Comparison of ENCODE assay signal across 24 mouse cellular contexts in genomic region chr3:52108027-52108426, GRCm38 (mm10). TPM values are rescaled to one million over a fixed set of nuclear protein-coding genes. Genes with fewer than 3 reads are reported as not detected.
DNase-seq lines count a peak whose midpoint lies in the region; ATAC-seq and TF ChIP-seq lines count a peak whose summit lies in the region.
"Had no signal": no experiment of that assay in that cellular context is flagged by ENCODE, and none has a peak within 500 bp of the region (broad histone marks: within the 10 kb centered on the region; RNA-seq: fewer than 3 reads in every experiment).

No protein-coding gene starts in this region.

- peaks cover 8% of the 10 kb centered on the region; the same call in 1 of the 2 replicates for H3K79me2 ChIP-seq in MEL (ENCODE audit: control insufficient read depth, insufficient read depth, low read length, poor library complexity)

- no peak overlapping the region for H3K9ac ChIP-seq in MEL (ENCODE audit: control insufficient read depth, low read depth, low read length, poor library complexity, severe bottlenecking)
- no peak overlapping the region for H3K9ac ChIP-seq in midbrain, embryonic 15.5 days
- H3K9ac ChIP-seq: embryonic facial prominence, embryonic 13.5 days; embryonic facial prominence, embryonic 15.5 days; forebrain, embryonic 12.5 days had no signal

- DNase-seq in A20 (ENCODE audit: low read depth, low spot score) = peak; percentile 9
- DNase-seq in B cell, adult 2 months = peak; percentile 41 to 48
- DNase-seq in MEL (ENCODE audit: low read depth, low spot score) = peak; percentile 11
- no peak for DNase-seq in gastrocnemius, postnatal 4 days (ENCODE audit: low spot score in 2 of 2)
- no peak for DNase-seq in limb, embryonic 10.5 days (ENCODE audit: low spot score)
- DNase-seq: adrenal gland, adult 2 months; adrenal gland, postnatal 10 days; adrenal gland, postnatal 25 days; cerebellum, adult 11 months; cerebellum, adult 18-20 months; cerebellum, adult 8-10 months; cerebellum, adult 9-11 months; cerebellum, postnatal 14 days; cerebellum, postnatal 36 days; embryo, embryonic 11 days had no signal

- H3K27me3 ChIP-seq in MEL (ENCODE audit: control insufficient read depth in 1 of 2, insufficient read depth in 2 of 2, low read length in 2 of 2) = no peaks in the 10 kb centered on the region
- H3K27me3 ChIP-seq in midbrain, embryonic 15.5 days (replicated peaks) = no peaks in the 10 kb centered on the region
- H3K27me3 ChIP-seq in limb, embryonic 10.5 days (ENCODE audit: low read depth, poor library complexity, severe bottlenecking) = no peaks in the 10 kb centered on the region
- H3K27me3 ChIP-seq: embryonic facial prominence, embryonic 13.5 days; embryonic facial prominence, embryonic 15.5 days; forebrain, embryonic 12.5 days had no signal

- no peaks in the 10 kb centered on the region for H3K9me3 ChIP-seq in MEL (replicated peaks; ENCODE audit: insufficient read depth, low read length)
- H3K9me3 ChIP-seq in midbrain, embryonic 15.5 days = no peaks in the 10 kb centered on the region
- H3K9me3 ChIP-seq in limb, embryonic 10.5 days (replicated peaks) = no peaks in the 10 kb centered on the region
- H3K9me3 ChIP-seq: embryonic facial prominence, embryonic 13.5 days; embryonic facial prominence, embryonic 15.5 days; forebrain, embryonic 12.5 days had no signal

- ATAC-seq in midbrain, embryonic 15.5 days (replicated peaks) = no peak
- ATAC-seq: forebrain, embryonic 14.5 days; forebrain, embryonic 16.5 days had no signal

- no peak overlapping the region for H3K4me2 ChIP-seq in midbrain, embryonic 15.5 days
- H3K4me2 ChIP-seq: embryonic facial prominence, embryonic 13.5 days; embryonic facial prominence, embryonic 15.5 days; forebrain, embryonic 12.5 days had no signal

- no peak for TF ChIP-seq EP300 in MEL (IDR thresholded peaks at IDR 0.05; ENCODE audit: low read depth in 1 of 2, low read length in 2 of 2)

- TF ChIP-seq RAD21 in MEL (IDR thresholded peaks at IDR 0.05; ENCODE audit: low read depth, low read length) = no peak

- H3K4me1 ChIP-seq in MEL (ENCODE audit: control insufficient read depth in 1 of 2, insufficient read depth in 2 of 2, low read length in 2 of 2) = no peaks in the 10 kb centered on the region
- H3K4me1 ChIP-seq in midbrain, embryonic 15.5 days = no peaks in the 10 kb centered on the region; the same call in 1 of the 2 replicates
- peaks cover 18% of the 10 kb centered on the region for H3K4me1 ChIP-seq in limb, embryonic 10.5 days
- H3K4me1 ChIP-seq: embryonic facial prominence, embryonic 13.5 days; embryonic facial prominence, embryonic 15.5 days had no signal

- no peak for TF ChIP-seq POLR2A in MEL (IDR thresholded peaks at IDR 0.05; ENCODE audit: control insufficient read depth in 1 of 2, insufficient read depth in 1 of 2, low read depth in 1 of 2, low read length in 2 of 2, poor library complexity in 1 of 2)

- no peak for TF ChIP-seq CTCF in MEL (IDR thresholded peaks at IDR 0.05 in 2 of 3, conservative IDR thresholded peaks at IDR 0.05 in 1 of 3; ENCODE audit: control insufficient read depth in 1 of 3, insufficient read depth in 1 of 3, low read depth in 2 of 3, low read length in 3 of 3, poor library complexity in 1 of 3, severe bottlenecking in 1 of 3)

- no peak overlapping the region for H3K4me3 ChIP-seq in MEL (ENCODE audit: control insufficient read depth in 1 of 2, insufficient read depth in 1 of 2, low read depth in 2 of 2, low read length in 2 of 2)
- no peak overlapping the region for H3K4me3 ChIP-seq in midbrain, embryonic 15.5 days
- H3K4me3 ChIP-seq in limb, embryonic 10.5 days = no peak overlapping the region
- H3K4me3 ChIP-seq: embryonic facial prominence, embryonic 13.5 days; embryonic facial prominence, embryonic 15.5 days; erythroblast, embryonic 14.5 days; forebrain, embryonic 10.5 days; forebrain, embryonic 12.5 days had no signal

- no peaks in the 10 kb centered on the region for H3K36me3 ChIP-seq in MEL (ENCODE audit: control insufficient read depth in 1 of 2, insufficient read depth in 2 of 2, low read length in 2 of 2)
- H3K36me3 ChIP-seq in midbrain, embryonic 15.5 days (replicated peaks) = no peaks in the 10 kb centered on the region
- no peaks in the 10 kb centered on the region for H3K36me3 ChIP-seq in limb, embryonic 10.5 days
- H3K36me3 ChIP-seq: embryonic facial prominence, embryonic 13.5 days; embryonic facial prominence, embryonic 15.5 days; forebrain, embryonic 10.5 days; forebrain, embryonic 12.5 days; G1E had no signal

- H3K27ac ChIP-seq in MEL (ENCODE audit: control insufficient read depth, low read depth, low read length) = no peak overlapping the region
- H3K27ac ChIP-seq in midbrain, embryonic 15.5 days = no peak overlapping the region
- no peak overlapping the region for H3K27ac ChIP-seq in limb, embryonic 10.5 days
- H3K27ac ChIP-seq: embryonic facial prominence, embryonic 13.5 days; embryonic facial prominence, embryonic 15.5 days; forebrain, embryonic 10.5 days; forebrain, embryonic 12.5 days had no signal

TF ChIP-seq in MEL, 35 proteins besides CTCF, POLR2A, EP300 and RAD21:
- TF ChIP-seq JUND (IDR thresholded peaks at IDR 0.05; ENCODE audit: low read depth, low read length) (peak; percentile 91), ZC3H11A (IDR thresholded peaks at IDR 0.05; ENCODE audit: low read depth, low read length) (no peak)

RNA-seq across cellular contexts. Expression of gene Maml3, which starts 3.2 kb away (rescaled TPM):
- total RNA-seq in MEL (2012; rRNA removed) = 2.0 and 2.6 TPM in 2 replicates
- polyA plus RNA-seq in MEL (2012; ENCODE audit: insufficient read depth in 1 of 2, insufficient read length in 2 of 2, low read depth in 1 of 2, low replicate concordance in 2 of 2, missing spikeins in 1 of 2) = 1 to 10 TPM in 1 of 2 experiments, not detected in 1; 4.1 TPM
- 7.7 and 8.6 TPM in 2 replicates for polyA plus RNA-seq in midbrain, embryonic 15.5 days (2015; fragmentation: Nextera tagmentation; extraction: Ambion mirVana)
- total RNA-seq in gastrocnemius, postnatal 4 days (2021) = 1 to 10 TPM; 6.5 to 7.3 TPM
- 4.3 and 4.7 TPM in 2 replicates for polyA plus RNA-seq in limb, embryonic 10.5 days (2016; fragmentation: Nextera tagmentation; extraction: Ambion mirVana)

Comparison
In these comparisons a context has a peak if more than half of its experiments do, and no peak if none do; other contexts are left out.
1. DNase-seq: peak in A20 (single experiment), B cell, adult 2 months (2 of 2) and MEL (single experiment); none in gastrocnemius, postnatal 4 days (0 of 2) and limb, embryonic 10.5 days (single experiment).